9 mouse cellular contexts compared by ENCODE assay signal in the genomic region with DNA sequence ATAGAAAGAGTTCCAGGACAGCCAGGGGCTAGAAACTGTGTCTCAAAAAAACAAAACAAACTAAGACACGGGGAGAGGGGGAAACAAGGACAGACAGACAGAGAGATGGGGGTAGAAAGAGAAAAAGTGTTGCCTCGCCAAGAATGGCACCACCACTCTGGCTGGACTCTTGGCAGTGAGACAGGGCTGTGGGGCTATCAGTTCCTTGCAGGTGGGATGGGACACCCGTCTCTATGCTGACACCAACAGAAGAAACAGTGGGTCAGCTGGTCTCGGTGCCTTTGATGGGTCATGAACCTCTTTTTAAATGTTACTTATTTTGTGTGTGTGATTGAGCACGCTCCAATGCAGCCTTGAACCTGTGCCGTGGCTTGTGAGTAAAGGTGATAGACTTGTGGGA. TPM values are rescaled to one million over a fixed set of nuclear protein-coding genes. Genes with fewer than 3 reads are reported as not detected.
DNase-seq lines count a peak whose midpoint lies in the region; ATAC-seq and TF ChIP-seq lines count a peak whose summit lies in the region.
"Had no signal": no experiment of that assay in that cellular context is flagged by ENCODE, and none has a peak within 500 bp of the region (broad histone marks: within the 10 kb centered on the region; RNA-seq: fewer than 3 reads in every experiment).

No protein-coding gene starts in this region.

- no peak for TF ChIP-seq POLR2A in cerebellum, adult 2 months (IDR thresholded peaks at IDR 0.05; ENCODE audit: borderline replicate concordance, insufficient read depth, low read length)

- H3K9ac ChIP-seq in kidney, postnatal 0 days (ENCODE audit: low read depth, low read length): no peak overlapping the region
- H3K9ac ChIP-seq in hindbrain, embryonic 12.5 days: 0 out of 2 replicates have a peak overlapping the region, but pooled peaks have one; percentile 68
- no peak overlapping the region for H3K9ac ChIP-seq in midbrain, postnatal 0 days (replicated peaks; ENCODE audit: low read length, poor library complexity, severe bottlenecking)

- no peaks in the 10 kb centered on the region for H3K27me3 ChIP-seq in cerebellum, adult 2 months (ENCODE audit: control insufficient read depth, insufficient read depth, low read length)
- H3K27me3 ChIP-seq in kidney, postnatal 0 days (ENCODE audit: insufficient read depth, low read length): no peaks in the 10 kb centered on the region
- H3K27me3 ChIP-seq in hindbrain, embryonic 12.5 days: no peaks in the 10 kb centered on the region
- H3K27me3 ChIP-seq in midbrain, postnatal 0 days (ENCODE audit: insufficient read depth, low read length): no peaks in the 10 kb centered on the region

- ATAC-seq in kidney, postnatal 0 days (replicated peaks; ENCODE audit: low FRiP score, low read depth): no peak
- ATAC-seq in hindbrain, embryonic 12.5 days (ENCODE audit: low FRiP score): no peak
- ATAC-seq in midbrain, postnatal 0 days (ENCODE audit: low FRiP score): no peak

- no peak for TF ChIP-seq CTCF in cerebellum, adult 2 months (IDR thresholded peaks at IDR 0.05; ENCODE audit: borderline replicate concordance, insufficient read depth, low read depth, low read length)
- no peak for TF ChIP-seq CTCF in kidney, postnatal 0 days (IDR thresholded peaks at IDR 0.05; ENCODE audit: low read depth)
- TF ChIP-seq CTCF in midbrain, postnatal 0 days (IDR thresholded peaks at IDR 0.05): no peak

- peak overlapping the region; percentile 69 for H3K27ac ChIP-seq in cerebellum, adult 2 months (ENCODE audit: insufficient read depth, low read length)
- peak overlapping the region; percentile 91 for H3K27ac ChIP-seq in kidney, postnatal 0 days
- peak overlapping the region; percentile 80; the same call in 1 of the 2 replicates for H3K27ac ChIP-seq in hindbrain, embryonic 12.5 days
- H3K27ac ChIP-seq in midbrain, postnatal 0 days (ENCODE audit: low read depth, low read length): peak overlapping the region; percentile 71; the same call in 1 of the 2 replicates

- no peaks in the 10 kb centered on the region for H3K9me3 ChIP-seq in kidney, postnatal 0 days (replicated peaks; ENCODE audit: low read length)
- H3K9me3 ChIP-seq in hindbrain, embryonic 12.5 days (replicated peaks): no peaks in the 10 kb centered on the region; the same call in 1 of the 2 replicates
- no peaks in the 10 kb centered on the region for H3K9me3 ChIP-seq in midbrain, postnatal 0 days (ENCODE audit: low read length)

- H3K4me2 ChIP-seq in kidney, postnatal 0 days (ENCODE audit: low read length): no peak overlapping the region
- H3K4me2 ChIP-seq in hindbrain, embryonic 12.5 days (replicated peaks): peak overlapping the region; percentile 83; the same call in 1 of the 2 replicates
- H3K4me2 ChIP-seq in midbrain, postnatal 0 days (ENCODE audit: low read depth, low read length, poor library complexity, severe bottlenecking): peak overlapping the region; percentile 81

- no peaks in the 10 kb centered on the region for H3K36me3 ChIP-seq in kidney, postnatal 0 days (ENCODE audit: insufficient read depth, low read length)
- no peaks in the 10 kb centered on the region for H3K36me3 ChIP-seq in hindbrain, embryonic 12.5 days
- H3K36me3 ChIP-seq in midbrain, postnatal 0 days (ENCODE audit: insufficient read depth, low read length): no peaks in the 10 kb centered on the region

- DNase-seq in cerebellum, adult 2 months: no peak
- DNase-seq in cerebellum, adult 9-10 months: no peak
- no peak for DNase-seq in kidney, postnatal 0 days (ENCODE audit: low spot score)
- no peak for DNase-seq in kidney, postnatal 25 days
- DNase-seq in midbrain, postnatal 0 days (ENCODE audit: low spot score): no peak
- DNase-seq in adrenal gland, adult 18-20 months (ENCODE audit: low spot score in 2 of 2): no peak
- no peak for DNase-seq in right cerebral cortex, postnatal 14 days

- 0 out of 2 replicates have a peak, but pooled peaks cover 7% of the 10 kb centered on the region for H3K4me1 ChIP-seq in cerebellum, adult 2 months (ENCODE audit: control insufficient read depth, insufficient read depth, low read length)
- H3K4me1 ChIP-seq in kidney, postnatal 0 days (replicated peaks; ENCODE audit: insufficient read depth, low read length): peaks cover 10% of the 10 kb centered on the region
- H3K4me1 ChIP-seq in hindbrain, embryonic 12.5 days: peaks cover 14% of the 10 kb centered on the region
- peaks cover 2% of the 10 kb centered on the region; the same call in 1 of the 2 replicates for H3K4me1 ChIP-seq in midbrain, postnatal 0 days (ENCODE audit: insufficient read depth, low read length)

- WGBS in cerebellum, adult 2 months: 75% methylated on average over 6 of the region's 6 CpGs
- WGBS in kidney, postnatal 0 days: 66% methylated on average over 6 of the region's 6 CpGs
- WGBS in hindbrain, embryonic 12.5 days: 80% methylated on average over 6 of the region's 6 CpGs
- WGBS in midbrain, postnatal 0 days: 79% methylated on average over 6 of the region's 6 CpGs

- H3K4me3 ChIP-seq in cerebellum, adult 2 months (replicated peaks; ENCODE audit: insufficient read depth, low read depth, low read length): no peak overlapping the region
- no peak overlapping the region for H3K4me3 ChIP-seq in kidney, postnatal 0 days (replicated peaks; ENCODE audit: low read depth, low read length)
- H3K4me3 ChIP-seq in hindbrain, embryonic 12.5 days: no peak overlapping the region; the same call in 1 of the 2 replicates
- H3K4me3 ChIP-seq in midbrain, postnatal 0 days (ENCODE audit: low read depth, low read length): peak overlapping the region; percentile 36; the same call in 1 of the 2 replicates
- H3K4me3 ChIP-seq: megakaryocyte, embryonic 14.5 days had no signal

RNA-seq across cellular contexts. Expression of gene Slc12a9, which starts 6.8 kb away (rescaled TPM):
- 31.0 and 31.6 TPM in 2 replicates for polyA plus RNA-seq in cerebellum, adult 2 months (2012; rRNA removed)
- polyA plus RNA-seq in kidney, postnatal 0 days (2015; fragmentation: Nextera tagmentation; extraction: Ambion mirVana): 11.8 and 12.0 TPM in 2 replicates
- 21.9 and 23.6 TPM in 2 replicates for polyA plus RNA-seq in hindbrain, embryonic 12.5 days (2016; fragmentation: Nextera tagmentation; extraction: Ambion mirVana)
- total RNA-seq in midbrain, postnatal 0 days (2014; rRNA removed): 28.9 and 30.4 TPM in 2 replicates
- 27.0 and 27.8 TPM in 2 replicates for polyA plus RNA-seq in midbrain, postnatal 0 days (2015; fragmentation: Nextera tagmentation; extraction: Ambion mirVana)
- 1 to 10 TPM; 8.4 to 8.6 TPM for total RNA-seq in adrenal gland, adult 18-20 months (2021)

RNA-seq across cellular contexts. Expression of gene Ephb4, which starts 9.7 kb away (rescaled TPM):
- polyA plus RNA-seq in cerebellum, adult 2 months (2012; rRNA removed): 4.9 and 5.0 TPM in 2 replicates
- polyA plus RNA-seq in kidney, postnatal 0 days (2015; fragmentation: Nextera tagmentation; extraction: Ambion mirVana): 38.1 and 40.5 TPM in 2 replicates
- polyA plus RNA-seq in hindbrain, embryonic 12.5 days (2016; fragmentation: Nextera tagmentation; extraction: Ambion mirVana): 40.9 and 45.0 TPM in 2 replicates
- total RNA-seq in midbrain, postnatal 0 days (2014; rRNA removed): 14.0 and 16.0 TPM in 2 replicates
- polyA plus RNA-seq in midbrain, postnatal 0 days (2015; fragmentation: Nextera tagmentation; extraction: Ambion mirVana): 4.7 and 4.9 TPM in 2 replicates
- total RNA-seq in adrenal gland, adult 18-20 months (2021): 10 to 100 TPM; 42.4 to 47.0 TPM

RNA-seq across cellular contexts. Expression of gene Trip6, which starts 26.0 kb away (rescaled TPM):
- polyA plus RNA-seq in cerebellum, adult 2 months (2012; rRNA removed): 10.3 and 11.0 TPM in 2 replicates
- 74.8 and 75.6 TPM in 2 replicates for polyA plus RNA-seq in kidney, postnatal 0 days (2015; fragmentation: Nextera tagmentation; extraction: Ambion mirVana)
- polyA plus RNA-seq in hindbrain, embryonic 12.5 days (2016; fragmentation: Nextera tagmentation; extraction: Ambion mirVana): 40.0 and 40.7 TPM in 2 replicates
- total RNA-seq in midbrain, postnatal 0 days (2014; rRNA removed): 11.6 and 17.5 TPM in 2 replicates
- 10.3 and 10.9 TPM in 2 replicates for polyA plus RNA-seq in midbrain, postnatal 0 days (2015; fragmentation: Nextera tagmentation; extraction: Ambion mirVana)
- total RNA-seq in adrenal gland, adult 18-20 months (2021): 10 to 100 TPM; 30.1 to 39.4 TPM

RNA-seq across cellular contexts. Expression of gene Srrt, which starts 32.7 kb away (rescaled TPM):
- polyA plus RNA-seq in cerebellum, adult 2 months (2012; rRNA removed): 208 and 224 TPM in 2 replicates
- polyA plus RNA-seq in kidney, postnatal 0 days (2015; fragmentation: Nextera tagmentation; extraction: Ambion mirVana): 68.0 and 77.7 TPM in 2 replicates
- 151 and 152 TPM in 2 replicates for polyA plus RNA-seq in hindbrain, embryonic 12.5 days (2016; fragmentation: Nextera tagmentation; extraction: Ambion mirVana)
- total RNA-seq in midbrain, postnatal 0 days (2014; rRNA removed): 112 and 114 TPM in 2 replicates
- polyA plus RNA-seq in midbrain, postnatal 0 days (2015; fragmentation: Nextera tagmentation; extraction: Ambion mirVana): 53.4 and 56.4 TPM in 2 replicates
- 100 to 1,000 TPM; 169 to 174 TPM for total RNA-seq in adrenal gland, adult 18-20 months (2021)

RNA-seq across cellular contexts. Expression of gene Ufsp1, which starts 45.8 kb away (rescaled TPM):
- 27.9 and 28.2 TPM in 2 replicates for polyA plus RNA-seq in cerebellum, adult 2 months (2012; rRNA removed)
- 11.4 and 12.8 TPM in 2 replicates for polyA plus RNA-seq in kidney, postnatal 0 days (2015; fragmentation: Nextera tagmentation; extraction: Ambion mirVana)
- polyA plus RNA-seq in hindbrain, embryonic 12.5 days (2016; fragmentation: Nextera tagmentation; extraction: Ambion mirVana): 8.1 and 10.3 TPM in 2 replicates
- 24.5 and 29.3 TPM in 2 replicates for total RNA-seq in midbrain, postnatal 0 days (2014; rRNA removed)
- polyA plus RNA-seq in midbrain, postnatal 0 days (2015; fragmentation: Nextera tagmentation; extraction: Ambion mirVana): 35.0 and 41.2 TPM in 2 replicates
- total RNA-seq in adrenal gland, adult 18-20 months (2021): 10 to 100 TPM in 1 of 2 experiments, 1 to 10 TPM in 1; 8.8 to 10.2 TPM
